Mouse (Mus musculus): ENCODE measurements around the gene Filip1. TPM values are rescaled to one million over a fixed set of nuclear protein-coding genes. Genes with fewer than 3 reads are reported as not detected.

The Filip1 gene
- polyA plus RNA-seq, 1 experiment from 2014 or later = 0.88 TPM

DNA sequence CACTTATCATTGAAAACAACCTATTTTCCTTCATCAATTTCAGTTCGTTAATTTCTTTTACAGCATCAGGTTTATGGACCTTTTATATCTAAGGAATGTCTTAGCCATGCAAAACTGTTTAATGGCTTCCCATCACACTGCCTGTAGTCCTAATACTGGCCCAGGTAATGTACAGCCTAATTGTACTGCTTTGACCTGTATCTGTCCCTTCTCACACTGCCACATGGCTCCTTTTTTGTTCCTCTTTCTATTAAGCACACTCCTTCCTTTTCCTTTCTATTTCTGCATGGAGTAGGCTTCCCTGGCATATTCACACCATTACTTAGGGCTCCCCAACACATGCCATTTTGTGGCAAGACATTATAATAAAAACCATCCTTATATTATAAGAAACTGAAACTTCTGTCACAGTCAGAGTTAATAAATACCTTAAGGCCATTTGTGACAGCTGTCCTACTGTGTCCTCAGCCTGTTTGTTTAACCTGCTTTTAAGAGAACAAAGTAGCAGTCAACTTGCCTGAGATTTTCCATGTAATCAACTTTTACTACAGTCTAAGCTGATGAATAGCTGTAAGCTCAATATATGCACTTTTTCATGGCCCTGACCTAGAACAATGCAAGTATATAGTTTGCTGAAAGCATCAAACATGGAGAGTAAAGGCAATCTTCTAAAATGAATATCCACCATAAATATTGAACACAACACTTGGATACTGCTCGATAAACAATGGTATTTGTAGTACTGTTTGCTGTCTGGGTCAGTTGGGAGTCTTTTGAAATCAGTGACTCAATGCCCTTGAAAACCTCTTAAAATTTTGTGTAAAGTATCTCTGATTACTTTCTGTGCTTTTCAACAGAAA, 227.5 kb downstream of the Filip1 start:
- Histone ChIP-seq H3K27me3 (ENCODE audit: low read depth, poor library complexity, severe bottlenecking) (no peaks in the 10 kb centered on the region), H3K27ac (no peak overlapping the region), H3K9me3 (replicated peaks) (no peaks in the 10 kb centered on the region), H3K4me3 (no peak overlapping the region), H3K36me3 (no peaks in the 10 kb centered on the region), H3K4me1 (peaks cover 6% of the 10 kb centered on the region; the same call in 1 of the 2 replicates)
- no peak for DNase-seq (ENCODE audit: low spot score)
- 91% methylated on average over 2 of the region's 2 CpGs for WGBS

- 62% methylated on average over 3 of the region's 3 CpGs for WGBS
- Histone ChIP-seq H3K9me3 (replicated peaks) (no peaks in the 10 kb centered on the region), H3K4me3 (no peak overlapping the region), H3K4me1 (peaks cover 6% of the 10 kb centered on the region; the same call in 1 of the 2 replicates), H3K36me3 (no peaks in the 10 kb centered on the region), H3K27me3 (ENCODE audit: low read depth, poor library complexity, severe bottlenecking) (no peaks in the 10 kb centered on the region), H3K27ac (no peak overlapping the region)
- DNase-seq (ENCODE audit: low spot score) = no peak
Measured at GRCm38 (mm10) chr9:79784439-79784838, 228.2 kb downstream of the Filip1 start.

GRCm38 (mm10) chr9:79779354-79779753, 233.3 kb downstream of the Filip1 start:
- no peak overlapping the region for H3K4me3 ChIP-seq
- 85% methylated on average over 2 of the region's 2 CpGs for WGBS
- peaks cover 12% of the 10 kb centered on the region for H3K36me3 ChIP-seq
- no peaks in the 10 kb centered on the region for H3K9me3 ChIP-seq (replicated peaks)
- no peak overlapping the region for H3K27ac ChIP-seq
- no peaks in the 10 kb centered on the region for H3K27me3 ChIP-seq (ENCODE audit: low read depth, poor library complexity, severe bottlenecking)
- no peaks in the 10 kb centered on the region for H3K4me1 ChIP-seq
- DNase-seq (ENCODE audit: low spot score) = no peak

- DNase-seq (ENCODE audit: low spot score) = no peak
- Histone ChIP-seq H3K27me3 (ENCODE audit: low read depth, poor library complexity, severe bottlenecking) (no peaks in the 10 kb centered on the region), H3K4me1 (no peaks in the 10 kb centered on the region), H3K4me3 (no peak overlapping the region), H3K27ac (no peak overlapping the region), H3K9me3 (replicated peaks) (no peaks in the 10 kb centered on the region), H3K36me3 (peaks cover 11% of the 10 kb centered on the region; the same call in 1 of the 2 replicates)
- 92% methylated on average over 5 of the region's 5 CpGs for WGBS
Measured at GRCm38 (mm10) chr9:79766991-79767545, 245.6 kb downstream of the Filip1 start.

DNA sequence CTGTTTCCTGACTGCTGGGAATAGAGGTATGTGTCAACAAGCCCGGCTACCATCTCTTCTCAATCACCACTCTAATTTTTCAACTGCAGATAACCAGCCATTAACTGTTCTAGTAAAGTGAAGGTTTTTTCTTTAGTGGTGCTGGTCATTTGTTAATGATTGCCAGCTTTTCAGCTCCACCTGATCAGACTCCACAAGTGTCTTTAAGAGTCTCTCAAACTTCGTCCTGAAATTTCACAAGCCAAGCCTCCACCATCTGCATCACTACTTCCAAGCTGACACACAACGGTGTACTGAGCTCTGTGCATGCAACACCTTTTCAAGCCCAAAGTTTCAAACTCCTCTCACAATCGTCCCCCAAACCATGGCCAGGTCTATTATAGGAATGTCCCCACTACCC, 247.3 kb downstream of the Filip1 start:
- Histone ChIP-seq H3K9me3 (replicated peaks) (no peaks in the 10 kb centered on the region), H3K4me1 (0 out of 2 replicates have a peak, but pooled peaks cover 2% of the 10 kb centered on the region), H3K27ac (no peak overlapping the region), H3K36me3 (peaks cover 2% of the 10 kb centered on the region; the same call in 1 of the 2 replicates), H3K4me3 (no peak overlapping the region), H3K27me3 (ENCODE audit: low read depth, poor library complexity, severe bottlenecking) (no peaks in the 10 kb centered on the region)
- DNase-seq (ENCODE audit: low spot score) = no peak
- WGBS = 87% methylated on average over 4 of the region's 4 CpGs

Other genes with a start within 250 kb of the Filip1 start
- 43.0 and 45.0 TPM in 2 replicates for gene Tmem30a, start 219.3 kb downstream of the Filip1 start, polyA plus RNA-seq (2016; fragmentation: Nextera tagmentation; extraction: Ambion mirVana)
- gene Senp6, start 54.1 kb upstream of the Filip1 start, polyA plus RNA-seq (2016; fragmentation: Nextera tagmentation; extraction: Ambion mirVana) = 46.8 and 50.5 TPM in 2 replicates
- gene Myo6, start 152.2 kb upstream of the Filip1 start, polyA plus RNA-seq (2016; fragmentation: Nextera tagmentation; extraction: Ambion mirVana) = 3.3 and 5.9 TPM in 2 replicates